Mouse (Mus musculus) heart, postnatal 0 days (tissue): ENCODE data around the gene Lcp2.

Experiments
- CTCF ChIP-seq: IDR thresholded peaks from 2 replicates; pipeline ENCODE4 v1.5.1; 2016; ENCODE audit warnings: antibody characterized with exemption, control low read depth, low read depth
- EP300 ChIP-seq: IDR thresholded peaks from 2 replicates; pipeline ENCODE4 v1.6.1; 2016; ENCODE audit warnings: antibody characterized with exemption, low read depth

GRCm38 (mm10) chr11:34053031-34053818 lies 6.5 kb downstream of the Lcp2 start:
- TF ChIP-seq CTCF (no peak), EP300 (no peak)
